Mouse (Mus musculus): Measurements from ENCODE around the gene H3f3b. TPM values are rescaled to one million over a fixed set of nuclear protein-coding genes. Genes with fewer than 3 reads are reported as not detected.

Gene H3f3b
- polyA plus RNA-seq, 1 experiment from 2014 or later: 1,982 TPM

DNA sequence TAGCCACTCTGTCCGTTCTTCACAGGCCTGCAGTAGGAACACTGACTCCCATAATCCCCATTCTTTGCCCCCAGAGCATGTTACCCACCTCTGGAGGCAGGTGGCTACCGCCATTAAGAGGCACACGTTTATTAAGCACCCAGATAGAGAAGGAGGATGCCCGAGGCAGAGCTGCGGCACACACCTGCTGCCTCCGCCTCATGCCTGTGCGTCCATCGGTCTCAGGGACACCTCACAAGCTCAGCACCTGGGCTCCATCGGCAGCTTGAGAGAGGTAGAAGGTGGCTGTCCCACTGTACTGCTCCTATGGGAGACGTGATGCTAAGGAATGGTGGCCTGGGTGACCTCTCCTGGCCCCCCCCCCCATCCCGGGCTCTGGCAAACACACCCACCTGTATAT, 19.4 kb downstream of the H3f3b start:
- Histone ChIP-seq H3K27ac (ENCODE audit: low read depth, low read length) (no peak overlapping the region), H3K9me3 (ENCODE audit: control insufficient read depth, low read length) (no peaks in the 10 kb centered on the region), H3K27me3 (ENCODE audit: control insufficient read depth, insufficient read depth, low read length) (0 out of 2 replicates have a peak, but pooled peaks cover 3% of the 10 kb centered on the region), H3K9ac (ENCODE audit: low read length) (no peak overlapping the region), H3K4me2 (no peak overlapping the region), H3K4me1 (ENCODE audit: control insufficient read depth, insufficient read depth, low read length) (peaks cover 24% of the 10 kb centered on the region), H3K4me3 (ENCODE audit: low read depth, low read length) (no peak overlapping the region), H3K36me3 (ENCODE audit: control insufficient read depth, insufficient read depth, low read length) (no peaks in the 10 kb centered on the region)
- no peak for DNase-seq (ENCODE audit: low spot score, missing footprints)
- no peak for ATAC-seq (ENCODE audit: low FRiP score)
- 91% methylated on average over 11 of the region's 11 CpGs for WGBS

DNA sequence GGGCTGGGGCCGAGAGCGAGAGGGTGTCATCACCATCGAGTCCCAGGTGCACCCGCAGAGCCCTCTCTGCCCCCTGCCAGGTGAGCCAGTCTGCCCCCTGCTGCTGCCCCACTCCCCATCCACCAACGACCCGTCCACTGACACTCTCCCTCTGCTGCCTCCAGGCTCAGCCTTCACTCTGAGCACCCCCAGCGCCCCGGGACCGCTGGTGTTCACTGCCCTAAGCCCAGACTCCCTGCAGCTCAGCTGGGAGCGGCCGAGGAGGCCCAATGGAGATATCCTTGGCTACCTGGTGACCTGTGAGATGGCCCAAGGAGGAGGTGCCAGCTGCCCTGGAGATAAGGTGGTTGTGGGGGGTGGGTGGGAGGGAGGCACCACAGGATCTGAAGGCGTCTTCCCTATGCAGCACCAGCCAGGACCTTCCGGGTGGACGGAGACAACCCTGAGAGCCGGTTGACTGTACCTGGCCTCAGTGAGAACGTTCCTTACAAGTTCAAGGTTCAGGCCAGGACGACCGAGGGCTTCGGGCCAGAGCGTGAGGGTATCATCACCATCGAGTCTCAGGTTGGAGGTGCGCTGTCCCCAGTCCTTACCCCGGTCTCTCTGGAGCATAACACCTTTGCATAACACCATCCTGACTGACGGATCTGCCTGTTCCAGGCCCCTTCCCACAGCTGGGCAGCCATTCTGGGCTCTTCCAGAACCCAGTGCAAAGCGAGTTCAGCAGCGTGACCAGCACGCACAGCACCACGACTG, 20.5 kb downstream of the H3f3b start:
- H3K27me3 ChIP-seq (ENCODE audit: control insufficient read depth, insufficient read depth, low read length): 0 out of 2 replicates have a peak, but pooled peaks cover 3% of the 10 kb centered on the region
- no peak overlapping the region for H3K4me2 ChIP-seq
- no peaks in the 10 kb centered on the region for H3K36me3 ChIP-seq (ENCODE audit: control insufficient read depth, insufficient read depth, low read length)
- H3K27ac ChIP-seq (ENCODE audit: low read depth, low read length): no peak overlapping the region
- peaks cover 17% of the 10 kb centered on the region for H3K4me1 ChIP-seq (ENCODE audit: control insufficient read depth, insufficient read depth, low read length)
- ATAC-seq (ENCODE audit: low FRiP score): no peak
- 87% methylated on average over 28 of the region's 28 CpGs for WGBS
- no peak for DNase-seq (ENCODE audit: low spot score, missing footprints)
- no peak overlapping the region for H3K9ac ChIP-seq (ENCODE audit: low read length)
- no peaks in the 10 kb centered on the region for H3K9me3 ChIP-seq (ENCODE audit: control insufficient read depth, low read length)
- no peak overlapping the region for H3K4me3 ChIP-seq (ENCODE audit: low read depth, low read length)

DNA sequence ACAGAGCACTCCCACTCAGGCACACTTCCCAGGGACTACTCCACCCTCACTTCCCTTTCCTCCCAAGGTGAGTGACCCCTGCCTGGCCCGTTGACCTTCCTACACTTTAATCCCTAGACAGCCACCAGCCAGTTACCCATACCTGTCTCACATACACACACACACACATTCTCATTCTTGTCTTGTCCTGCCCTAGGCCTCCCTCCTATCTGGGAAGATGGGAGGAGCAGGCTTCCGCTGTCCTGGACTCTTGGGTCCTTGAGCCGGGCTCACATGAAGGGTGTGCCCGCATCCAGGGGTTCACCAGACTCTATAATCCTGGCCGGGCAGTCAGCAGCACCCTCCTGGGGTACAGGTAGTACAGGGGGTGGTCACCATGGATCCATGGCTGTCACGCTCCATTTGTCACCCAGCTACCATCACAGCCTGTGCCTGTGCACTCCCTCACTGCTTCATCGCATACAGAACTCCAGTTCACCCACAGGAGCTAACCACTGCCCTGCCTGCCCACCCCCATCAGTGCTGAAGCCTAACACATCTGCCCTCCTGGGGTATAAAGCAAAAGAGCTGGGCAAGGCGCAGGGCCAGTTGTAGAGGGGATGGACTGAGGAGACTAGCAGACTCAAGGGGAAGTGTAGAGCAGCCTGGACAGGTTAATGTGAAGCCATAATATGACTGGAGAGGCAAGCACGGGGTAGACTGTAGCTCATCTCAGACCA, 21.9 kb downstream of the H3f3b start:
- H3K4me2 ChIP-seq: no peak overlapping the region; the same call in 1 of the 2 replicates
- peaks cover 11% of the 10 kb centered on the region for H3K4me1 ChIP-seq (ENCODE audit: control insufficient read depth, insufficient read depth, low read length)
- ATAC-seq (ENCODE audit: low FRiP score) (no peak; the same call in 1 of the 2 replicates), DNase-seq (ENCODE audit: low spot score, missing footprints) (no peak)
- WGBS: 61% methylated on average over 9 of the region's 9 CpGs
- H3K9me3 ChIP-seq (ENCODE audit: control insufficient read depth, low read length): no peaks in the 10 kb centered on the region
- no peak overlapping the region for H3K4me3 ChIP-seq (ENCODE audit: low read depth, low read length)
- no peak overlapping the region for H3K27ac ChIP-seq (ENCODE audit: low read depth, low read length)
- H3K36me3 ChIP-seq (ENCODE audit: control insufficient read depth, insufficient read depth, low read length): no peaks in the 10 kb centered on the region
- 0 out of 2 replicates have a peak, but pooled peaks cover 3% of the 10 kb centered on the region for H3K27me3 ChIP-seq (ENCODE audit: control insufficient read depth, insufficient read depth, low read length)
- H3K9ac ChIP-seq (ENCODE audit: low read length): no peak overlapping the region; the same call in 1 of the 2 replicates

DNA sequence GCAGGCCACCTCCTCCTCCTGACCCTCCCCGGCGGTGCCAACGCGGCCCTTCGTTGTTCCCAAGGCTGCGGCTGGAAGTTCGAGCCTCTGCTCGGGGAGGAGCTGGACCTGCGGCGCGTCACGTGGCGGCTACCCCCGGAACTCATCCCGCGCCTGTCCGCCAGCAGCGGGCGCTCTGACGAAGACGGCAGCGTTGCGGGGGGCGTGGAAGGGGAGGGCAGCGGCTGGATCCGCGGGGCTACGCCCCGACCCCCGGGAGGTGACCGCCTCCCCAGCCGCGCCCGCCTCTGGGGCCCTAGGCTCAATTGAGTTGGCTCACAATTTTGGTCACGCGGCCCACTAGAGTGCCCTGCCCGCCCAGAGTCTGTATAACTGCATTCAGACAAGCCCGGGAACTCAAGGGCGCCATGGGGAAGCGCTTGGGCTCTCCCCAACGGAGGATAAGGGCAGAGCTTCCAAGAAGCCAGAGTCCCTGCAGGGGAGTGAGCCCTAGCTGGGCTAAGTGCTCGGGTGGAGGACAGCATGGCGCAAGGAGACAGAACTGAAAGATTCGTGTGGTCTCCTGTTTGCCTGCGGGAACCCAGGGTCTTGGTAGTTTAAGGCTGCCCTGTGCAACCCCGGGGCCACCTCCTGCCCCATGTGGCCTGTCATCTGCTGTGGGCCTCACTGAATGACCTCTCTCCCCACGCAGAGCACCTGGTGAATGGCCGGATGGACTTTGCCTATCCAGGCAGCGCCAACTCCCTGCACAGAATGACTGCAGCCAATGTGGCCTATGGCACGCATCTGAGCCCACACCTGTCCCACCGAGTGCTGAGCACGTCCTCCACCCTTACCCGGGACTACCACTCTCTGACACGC, 22.7 kb downstream of the H3f3b start:
- H3K36me3 ChIP-seq (ENCODE audit: control insufficient read depth, insufficient read depth, low read length): no peaks in the 10 kb centered on the region
- H3K9ac ChIP-seq (ENCODE audit: low read length): peak overlapping the region; percentile 68
- DNase-seq (ENCODE audit: low spot score, missing footprints) (peak; percentile 94), ATAC-seq (ENCODE audit: low FRiP score) (peak; percentile 47)
- peaks cover 11% of the 10 kb centered on the region for H3K4me1 ChIP-seq (ENCODE audit: control insufficient read depth, insufficient read depth, low read length)
- H3K9me3 ChIP-seq (ENCODE audit: control insufficient read depth, low read length): no peaks in the 10 kb centered on the region
- 0 out of 2 replicates have a peak, but pooled peaks cover 3% of the 10 kb centered on the region for H3K27me3 ChIP-seq (ENCODE audit: control insufficient read depth, insufficient read depth, low read length)
- WGBS: 4% methylated on average over 54 of the region's 54 CpGs
- H3K27ac ChIP-seq (ENCODE audit: low read depth, low read length): no peak overlapping the region
- peak overlapping the region; percentile 33 for H3K4me3 ChIP-seq (ENCODE audit: low read depth, low read length)
- peak overlapping the region; percentile 58 for H3K4me2 ChIP-seq

DNA sequence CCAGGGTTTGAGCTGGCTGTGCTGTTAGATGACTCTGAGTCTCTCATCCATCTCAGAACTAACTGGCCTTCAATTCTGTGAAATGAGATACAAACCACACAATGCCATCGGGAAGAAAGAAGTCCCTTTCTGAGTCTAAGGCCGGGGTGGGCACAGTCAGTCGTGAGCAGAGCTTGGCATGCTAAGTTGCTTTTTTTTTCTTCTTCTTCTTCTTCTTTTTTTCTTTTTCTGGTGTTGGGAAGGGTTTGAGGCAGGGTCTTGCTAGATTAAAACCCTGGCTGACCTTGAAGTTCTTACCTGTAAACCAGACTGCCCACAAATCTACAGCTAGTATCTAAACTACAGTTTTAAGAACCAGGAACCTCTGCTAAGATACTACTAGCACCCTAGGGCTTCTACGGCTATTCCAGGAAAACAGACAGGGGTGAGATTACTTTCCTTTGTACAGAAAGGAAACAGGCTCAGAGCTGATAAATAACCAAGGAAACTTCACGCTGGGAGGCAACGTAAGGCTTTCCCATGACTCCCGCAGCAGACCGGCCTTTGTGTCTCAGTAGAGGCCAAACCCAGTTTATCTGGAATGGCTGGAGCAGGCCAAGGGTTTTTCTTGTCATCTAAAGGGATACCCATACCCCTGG, 23.5 kb downstream of the H3f3b start:
- peak overlapping the region; percentile 33 for H3K4me3 ChIP-seq (ENCODE audit: low read depth, low read length)
- H3K4me2 ChIP-seq: peak overlapping the region; percentile 58
- peak overlapping the region; percentile 68 for H3K9ac ChIP-seq (ENCODE audit: low read length)
- 0 out of 2 replicates have a peak, but pooled peaks cover 3% of the 10 kb centered on the region for H3K27me3 ChIP-seq (ENCODE audit: control insufficient read depth, insufficient read depth, low read length)
- H3K9me3 ChIP-seq (ENCODE audit: control insufficient read depth, low read length): no peaks in the 10 kb centered on the region
- DNase-seq (ENCODE audit: low spot score, missing footprints) (peak; percentile 83), ATAC-seq (ENCODE audit: low FRiP score) (no peak)
- no peaks in the 10 kb centered on the region for H3K36me3 ChIP-seq (ENCODE audit: control insufficient read depth, insufficient read depth, low read length)
- 43% methylated on average over 8 of the region's 8 CpGs for WGBS
- no peak overlapping the region for H3K27ac ChIP-seq (ENCODE audit: low read depth, low read length)
- H3K4me1 ChIP-seq (ENCODE audit: control insufficient read depth, insufficient read depth, low read length): peaks cover 11% of the 10 kb centered on the region

DNA sequence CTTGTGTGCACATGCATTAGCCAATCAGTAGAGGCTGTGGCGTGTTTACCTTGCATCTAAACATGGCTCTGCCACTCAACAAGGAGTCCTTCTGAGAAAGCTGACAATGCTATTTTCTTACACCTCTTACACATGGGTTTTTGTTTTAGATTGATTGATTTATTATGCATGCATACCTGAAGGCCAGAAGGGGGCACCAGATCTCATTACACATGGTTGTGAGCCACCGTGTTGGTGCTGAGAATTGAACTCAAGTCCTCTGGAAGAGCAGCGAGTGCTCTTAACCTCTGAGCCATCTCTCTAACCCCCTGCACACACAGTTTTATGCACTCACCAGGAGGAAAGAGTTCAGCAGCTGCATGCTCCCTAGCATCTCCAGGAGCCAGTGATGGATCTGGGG, 24.9 kb downstream of the H3f3b start:
- Histone ChIP-seq H3K9ac (ENCODE audit: low read length) (no peak overlapping the region), H3K4me3 (ENCODE audit: low read depth, low read length) (no peak overlapping the region), H3K4me2 (no peak overlapping the region), H3K27ac (ENCODE audit: low read depth, low read length) (no peak overlapping the region), H3K9me3 (ENCODE audit: control insufficient read depth, low read length) (no peaks in the 10 kb centered on the region), H3K27me3 (ENCODE audit: control insufficient read depth, insufficient read depth, low read length) (0 out of 2 replicates have a peak, but pooled peaks cover 3% of the 10 kb centered on the region), H3K4me1 (ENCODE audit: control insufficient read depth, insufficient read depth, low read length) (peaks cover 11% of the 10 kb centered on the region), H3K36me3 (ENCODE audit: control insufficient read depth, insufficient read depth, low read length) (no peaks in the 10 kb centered on the region)
- no peak for DNase-seq (ENCODE audit: low spot score, missing footprints)
- ATAC-seq (ENCODE audit: low FRiP score): no peak
- 84% methylated on average over 3 of the region's 3 CpGs for WGBS

DNA sequence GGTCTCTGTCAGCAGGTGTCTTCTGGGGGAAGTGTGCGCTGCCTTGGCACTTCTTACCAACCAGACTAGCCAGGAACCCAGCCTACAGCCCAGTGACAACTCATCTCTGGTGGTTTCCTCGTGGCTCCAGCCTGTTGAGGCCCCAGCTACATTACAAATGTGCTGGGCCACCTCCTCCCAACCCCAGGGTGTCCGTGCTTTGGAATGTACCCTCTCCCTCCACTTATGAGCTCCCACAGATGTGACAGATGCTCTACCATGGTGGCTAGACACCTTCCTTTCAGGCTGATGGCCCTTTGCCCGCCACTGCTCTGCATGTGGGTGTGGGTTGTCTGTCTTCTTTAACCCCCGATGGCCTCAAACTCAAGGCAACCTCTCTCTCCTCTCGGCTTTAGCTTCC, 26.0 kb downstream of the H3f3b start:
- peaks cover 11% of the 10 kb centered on the region for H3K4me1 ChIP-seq (ENCODE audit: control insufficient read depth, insufficient read depth, low read length)
- no peak overlapping the region for H3K4me2 ChIP-seq
- ATAC-seq (ENCODE audit: low FRiP score) (no peak), DNase-seq (ENCODE audit: low spot score, missing footprints) (peak; percentile 78)
- no peaks in the 10 kb centered on the region for H3K9me3 ChIP-seq (ENCODE audit: control insufficient read depth, low read length)
- H3K27me3 ChIP-seq (ENCODE audit: control insufficient read depth, insufficient read depth, low read length): 0 out of 2 replicates have a peak, but pooled peaks cover 3% of the 10 kb centered on the region
- H3K9ac ChIP-seq (ENCODE audit: low read length): no peak overlapping the region
- WGBS: 78% methylated on average over 6 of the region's 6 CpGs
- H3K4me3 ChIP-seq (ENCODE audit: low read depth, low read length): no peak overlapping the region
- H3K36me3 ChIP-seq (ENCODE audit: control insufficient read depth, insufficient read depth, low read length): no peaks in the 10 kb centered on the region
- no peak overlapping the region for H3K27ac ChIP-seq (ENCODE audit: low read depth, low read length)

DNA sequence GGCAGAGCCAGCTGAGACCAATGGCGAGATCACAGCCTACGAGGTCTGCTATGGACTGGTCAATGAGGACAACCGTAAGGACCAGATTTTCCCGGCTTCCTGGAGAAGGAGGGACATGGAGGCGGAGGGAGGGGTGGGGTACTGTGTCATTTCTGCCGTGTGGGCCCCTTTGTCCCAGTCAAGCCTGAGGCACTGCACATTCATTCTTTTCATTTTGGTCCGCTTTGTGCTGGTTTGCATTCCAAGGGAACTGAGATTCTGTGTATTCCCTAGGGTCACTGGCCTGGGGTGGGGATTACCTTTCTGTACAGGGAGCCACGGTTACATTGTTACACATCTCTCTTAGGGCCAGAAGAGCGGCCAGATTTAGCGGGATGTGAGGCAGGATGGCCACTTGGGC, 27.2 kb downstream of the H3f3b start:
- 0 out of 2 replicates have a peak, but pooled peaks cover 3% of the 10 kb centered on the region for H3K27me3 ChIP-seq (ENCODE audit: control insufficient read depth, insufficient read depth, low read length)
- no peaks in the 10 kb centered on the region for H3K9me3 ChIP-seq (ENCODE audit: control insufficient read depth, low read length)
- H3K27ac ChIP-seq (ENCODE audit: low read depth, low read length): no peak overlapping the region
- 36% methylated on average over 10 of the region's 10 CpGs for WGBS
- no peak overlapping the region for H3K4me3 ChIP-seq (ENCODE audit: low read depth, low read length)
- ATAC-seq (ENCODE audit: low FRiP score): no peak
- H3K36me3 ChIP-seq (ENCODE audit: control insufficient read depth, insufficient read depth, low read length): no peaks in the 10 kb centered on the region
- H3K9ac ChIP-seq (ENCODE audit: low read length): no peak overlapping the region
- H3K4me2 ChIP-seq: no peak overlapping the region
- peaks cover 11% of the 10 kb centered on the region for H3K4me1 ChIP-seq (ENCODE audit: control insufficient read depth, insufficient read depth, low read length)
- DNase-seq (ENCODE audit: low spot score, missing footprints): no peak

All from midbrain, embryonic 11.5 days (tissue).